Mouse (Mus musculus) myocyte (in vitro differentiated cells): ENCODE measurements around the gene Ano1.

ENCODE experiments used
- CEBPB ChIP-seq: IDR thresholded peaks from 2 replicates; pipeline ENCODE4 v1.6.1; 2011; ENCODE audit warnings: mild to moderate bottlenecking, moderate library complexity; ENCODE audit not compliant: poor library complexity, insufficient read depth, severe bottlenecking
- E2F4 ChIP-seq: IDR thresholded peaks from one replicate; pipeline ENCODE4 v1.6.1; 2011; ENCODE audit warnings: mild to moderate bottlenecking, control low read depth, moderate library complexity; ENCODE audit not compliant: insufficient read depth
- MAX ChIP-seq: IDR thresholded peaks from one replicate; pipeline ENCODE4 v1.6.1; 2011; ENCODE audit warnings: low read depth, mild to moderate bottlenecking, control low read depth
- MYOG ChIP-seq, 3 experiments: IDR thresholded peaks; one replicate each; pipeline ENCODE4 v1.6.1; 2011; ENCODE audit warnings: control low read depth in 2 of 3, low read depth in 2 of 3, mild to moderate bottlenecking in 2 of 3; ENCODE audit not compliant: insufficient read length in 2 of 3, control insufficient read depth in 1 of 3, insufficient read depth in 1 of 3
- POLR2A ChIP-seq: IDR thresholded peaks from one replicate; pipeline ENCODE4 v1.6.1; 2011; ENCODE audit warnings: low read depth, mild to moderate bottlenecking, control low read depth, moderate library complexity; ENCODE audit not compliant: insufficient read length
- POLR2AphosphoS2 ChIP-seq: IDR thresholded peaks from one replicate; pipeline ENCODE4 v1.6.1; 2011; ENCODE audit warnings: low read depth, control low read depth; ENCODE audit not compliant: insufficient read length
- TCF12 ChIP-seq: IDR thresholded peaks from one replicate; pipeline ENCODE4 v1.6.1; 2011; ENCODE audit warnings: mild to moderate bottlenecking, control low read depth; ENCODE audit not compliant: poor library complexity, insufficient read depth, severe bottlenecking
- USF1 ChIP-seq: IDR thresholded peaks from one replicate; pipeline ENCODE4 v1.6.1; 2011; ENCODE audit warnings: low read depth, mild to moderate bottlenecking, control low read depth, moderate library complexity

GRCm38 (mm10) chr7:144779691-144780090 lies 27.9 kb upstream of the Ano1 start:
- TF ChIP-seq POLR2A (no peak), MAX (no peak), MYOG (IDR thresholded peaks at IDR 0.05; ENCODE audit: control insufficient read depth in 1 of 3, insufficient read depth in 1 of 3, insufficient read length in 2 of 3, low read depth in 2 of 3) (no peak), USF1 (no peak), CEBPB (no peak), E2F4 (no peak), POLR2AphosphoS2 (no peak), TCF12 (no peak)
